8 mouse cellular contexts compared by ENCODE assay signal in genomic region chr13:18698518-18699065, GRCm38 (mm10). TPM values are rescaled to one million over a fixed set of nuclear protein-coding genes. Genes with fewer than 3 reads are reported as not detected.
DNase-seq lines count a peak whose midpoint lies in the region; ATAC-seq and TF ChIP-seq lines count a peak whose summit lies in the region.

No protein-coding gene starts in this region.

- no peak for ATAC-seq in kidney, embryonic 15.5 days (replicated peaks; ENCODE audit: low FRiP score)
- peak; percentile 64 for ATAC-seq in megakaryocyte progenitor cell, adult 5-6 weeks (replicated peaks; ENCODE audit: poor library complexity)

- no peaks in the 10 kb centered on the region for H3K27me3 ChIP-seq in kidney, embryonic 15.5 days
- H3K27me3 ChIP-seq in forebrain, embryonic 10.5 days (ENCODE audit: poor library complexity, severe bottlenecking), result no peaks in the 10 kb centered on the region
- H3K27me3 ChIP-seq in splenic B cell, adult 2 months (ENCODE audit: control insufficient read depth, insufficient read depth, low read length, poor library complexity, severe bottlenecking), result no peaks in the 10 kb centered on the region

- DNase-seq in kidney, postnatal 14 days, result peak; percentile 12
- peak; percentile 10 for DNase-seq in adrenal gland, postnatal 25 days
- peak; percentile 24 for DNase-seq in forebrain, embryonic 10.5 days (ENCODE audit: extremely low spot score, low spot score)
- peak; percentile 66 to 69 for DNase-seq in layer of hippocampus, adult 2 months (ENCODE audit: low spot score in 2 of 2)
- DNase-seq in splenic B cell, adult 2 months (ENCODE audit: low read depth, low spot score), result peak; percentile 32
- DNase-seq in gastrocnemius, postnatal 36 days, result no peak

- 42% methylated on average over 7 of the region's 7 CpGs for WGBS in kidney, embryonic 15.5 days
- 53% methylated on average over 7 of the region's 7 CpGs for WGBS in forebrain, embryonic 10.5 days

- intact Hi-C loops in gastrocnemius, postnatal 36 days (cut with DNase I), result no loop called here

- no peaks in the 10 kb centered on the region for H3K36me3 ChIP-seq in kidney, embryonic 15.5 days
- no peaks in the 10 kb centered on the region for H3K36me3 ChIP-seq in forebrain, embryonic 10.5 days (replicated peaks)
- no peaks in the 10 kb centered on the region for H3K36me3 ChIP-seq in splenic B cell, adult 2 months (ENCODE audit: control insufficient read depth, insufficient read depth, low read length, poor library complexity, severe bottlenecking)

- no peak overlapping the region for H3K4me3 ChIP-seq in kidney, embryonic 15.5 days (replicated peaks)
- no peak overlapping the region for H3K4me3 ChIP-seq in forebrain, embryonic 10.5 days
- H3K4me3 ChIP-seq in layer of hippocampus, adult 2 months, result no peak overlapping the region

- H3K9me3 ChIP-seq in kidney, embryonic 15.5 days (replicated peaks), result no peaks in the 10 kb centered on the region
- H3K9me3 ChIP-seq in forebrain, embryonic 10.5 days, result no peaks in the 10 kb centered on the region

- peak; percentile 95 for TF ChIP-seq CTCF in layer of hippocampus, adult 2 months (conservative IDR thresholded peaks at IDR 0.05)

- no peaks in the 10 kb centered on the region for H3K4me1 ChIP-seq in kidney, embryonic 15.5 days
- H3K4me1 ChIP-seq in forebrain, embryonic 10.5 days, result 0 out of 2 replicates have a peak, but pooled peaks cover 3% of the 10 kb centered on the region

- H3K9ac ChIP-seq in kidney, embryonic 15.5 days, result no peak overlapping the region

- no peak overlapping the region for H3K27ac ChIP-seq in kidney, embryonic 15.5 days
- H3K27ac ChIP-seq in forebrain, embryonic 10.5 days, result no peak overlapping the region
- H3K27ac ChIP-seq in layer of hippocampus, adult 2 months, result no peak overlapping the region

- no peak overlapping the region; the same call in 1 of the 2 replicates for H3K4me2 ChIP-seq in kidney, embryonic 15.5 days

RNA-seq across cellular contexts. Expression of gene Vps41, which starts 18.5 kb away (rescaled TPM):
- 59.0 and 61.1 TPM in 2 replicates for polyA plus RNA-seq in kidney, embryonic 15.5 days (2015; fragmentation: Nextera tagmentation; extraction: Ambion mirVana)
- total RNA-seq in adrenal gland, postnatal 25 days (2021), result 81.2 and 86.9 TPM in 2 replicates
- polyA plus RNA-seq in forebrain, embryonic 10.5 days (2016; fragmentation: Nextera tagmentation; extraction: Ambion mirVana), result 65.1 and 66.0 TPM in 2 replicates
- 100 to 1,000 TPM; 158 TPM for total RNA-seq in layer of hippocampus, adult 2 months (2021)
- total RNA-seq in megakaryocyte progenitor cell, adult 5-6 weeks (2015), result 37.9 and 43.2 TPM in 2 replicates
- total RNA-seq in megakaryocyte progenitor cell, adult 5-6 weeks (2017), result 46.9 and 50.1 TPM in 2 replicates
- 10 to 100 TPM; 30.3 to 33.4 TPM for total RNA-seq in gastrocnemius, postnatal 36 days (2021)

Comparison
In these comparisons a context has a peak if more than half of its experiments do, and no peak if none do; other contexts are left out.
1. DNase-seq: peak in kidney, postnatal 14 days (single experiment), adrenal gland, postnatal 25 days (single experiment), forebrain, embryonic 10.5 days (single experiment), layer of hippocampus, adult 2 months (2 of 2) and splenic B cell, adult 2 months (single experiment); none in gastrocnemius, postnatal 36 days (0 of 2).